Mouse (Mus musculus): Measurements from ENCODE around the gene Vmn1r131. TPM values are rescaled to one million over a fixed set of nuclear protein-coding genes. Genes with fewer than 3 reads are reported as not detected.
"Not testable (repeated sequence)": the region's sequence is repeated elsewhere in the genome, so short reads cannot be mapped to it uniquely, and the experiment has no call there.

Gene Vmn1r131
- polyA plus RNA-seq (2016; fragmentation: Nextera tagmentation; extraction: Ambion mirVana) = not detected in 2 replicates

DNA sequence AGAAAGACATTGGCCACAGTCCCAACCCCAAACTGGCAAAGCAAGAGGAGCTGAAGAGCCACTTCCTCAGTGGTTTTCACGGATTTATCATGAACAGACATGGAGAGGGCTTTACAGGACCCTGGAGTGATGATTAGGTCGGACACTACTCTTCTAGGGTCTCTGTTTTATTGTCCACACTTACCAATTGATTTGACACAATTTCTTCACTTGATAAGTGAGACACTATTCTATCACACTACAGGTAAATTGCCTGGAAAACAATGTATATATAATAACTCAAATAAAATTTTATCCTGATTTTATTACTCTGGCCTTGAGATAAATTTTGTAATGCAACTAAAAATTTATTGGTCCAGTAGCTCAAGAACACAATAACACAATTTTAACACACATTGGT lies at the start of gene Vmn1r131:
TSS of gene Vmn1r131 (minus strand) at position 101 of the 400 bp plus-strand sequence.
- not testable (repeated sequence) for H3K27ac ChIP-seq; H3K4me1 ChIP-seq (replicated peaks); H3K27me3 ChIP-seq (ENCODE audit: insufficient read depth, poor library complexity, severe bottlenecking); H3K4me3 ChIP-seq; DNase-seq (ENCODE audit: low spot score); H3K9me3 ChIP-seq; H3K36me3 ChIP-seq
- no CpG with 5 or more reads among the region's 2 CpGs for WGBS

- not testable (repeated sequence) for H3K27me3 ChIP-seq (ENCODE audit: insufficient read depth, poor library complexity, severe bottlenecking); H3K27ac ChIP-seq; H3K36me3 ChIP-seq; H3K4me1 ChIP-seq (replicated peaks); DNase-seq (ENCODE audit: low spot score); H3K9me3 ChIP-seq; H3K4me3 ChIP-seq
- WGBS = no CpG with 5 or more reads among the region's 3 CpGs
Observed at GRCm38 (mm10) chr7:21511480-21511879, 34.4 kb downstream of the Vmn1r131 start, which contains the start of gene Vmn1r130. Gene Vmn1r130, plus strand, starts transcription at chr7:21511780.

Other genes with a start within 250 kb of the Vmn1r131 start
- gene Vmn1r126, start 244.6 kb downstream of the Vmn1r131 start, polyA plus RNA-seq (2016; fragmentation: Nextera tagmentation; extraction: Ambion mirVana) = not detected in 2 replicates
- not detected in 2 replicates for gene Vmn1r127, start 226.2 kb downstream of the Vmn1r131 start, polyA plus RNA-seq (2016; fragmentation: Nextera tagmentation; extraction: Ambion mirVana)
- gene Vmn1r128, start 196.7 kb downstream of the Vmn1r131 start, polyA plus RNA-seq (2016; fragmentation: Nextera tagmentation; extraction: Ambion mirVana) = not detected in 2 replicates
- not detected in 2 replicates for gene Vmn1r129, start 184.8 kb downstream of the Vmn1r131 start, polyA plus RNA-seq (2016; fragmentation: Nextera tagmentation; extraction: Ambion mirVana)
- not detected in 2 replicates for gene Gm6882, start 113.3 kb downstream of the Vmn1r131 start, polyA plus RNA-seq (2016; fragmentation: Nextera tagmentation; extraction: Ambion mirVana)
- not detected in 2 replicates for gene Vmn1r130, start 34.3 kb downstream of the Vmn1r131 start, polyA plus RNA-seq (2016; fragmentation: Nextera tagmentation; extraction: Ambion mirVana)
- gene Vmn1r132, start 68.0 kb upstream of the Vmn1r131 start, polyA plus RNA-seq (2016; fragmentation: Nextera tagmentation; extraction: Ambion mirVana) = not detected in 2 replicates
- not detected in 2 replicates for gene Gm4175, start 215.4 kb upstream of the Vmn1r131 start, polyA plus RNA-seq (2016; fragmentation: Nextera tagmentation; extraction: Ambion mirVana)